Mouse (Mus musculus): ENCODE results near the gene Ank2.
A peak's percentile ranks its signal among the peaks of the same experiment; 100 is the strongest.

Ank2 gene

GRCm38 (mm10) chr3:127282277-127282676 is 216.9 kb downstream of the Ank2 start:
- no peak for DNase-seq

GRCm38 (mm10) chr3:127281390-127281789 is 217.8 kb downstream of the Ank2 start:
- no peak for DNase-seq

- no peak for DNase-seq
Observed at GRCm38 (mm10) chr3:127280376-127280775, 218.8 kb downstream of the Ank2 start.

- DNase-seq, result no peak
Observed at GRCm38 (mm10) chr3:127275953-127276352, 223.2 kb downstream of the Ank2 start.

- no peak for DNase-seq
Observed at GRCm38 (mm10) chr3:127272801-127273200, 226.3 kb downstream of the Ank2 start.

- DNase-seq, result no peak
Observed at GRCm38 (mm10) chr3:127269616-127270015, 229.5 kb downstream of the Ank2 start.

- no peak for DNase-seq
Observed at GRCm38 (mm10) chr3:127267846-127268245, 231.3 kb downstream of the Ank2 start.

- DNase-seq, result no peak
Observed at GRCm38 (mm10) chr3:127265732-127266131, 233.4 kb downstream of the Ank2 start.

- DNase-seq, result no peak
Observed at GRCm38 (mm10) chr3:127265182-127265581, 234.0 kb downstream of the Ank2 start.

- peak in 1 of 2 experiments; percentile 14 for DNase-seq
Observed at GRCm38 (mm10) chr3:127260786-127261166, 238.4 kb downstream of the Ank2 start.

GRCm38 (mm10) chr3:127260007-127260785 is 239.0 kb downstream of the Ank2 start:
- DNase-seq, result no peak

GRCm38 (mm10) chr3:127258466-127259075 is 240.6 kb downstream of the Ank2 start:
- DNase-seq, result peak; percentile 18 to 30

- peak; percentile 71 to 73 for DNase-seq
Observed at GRCm38 (mm10) chr3:127257969-127258368, 241.2 kb downstream of the Ank2 start.

- DNase-seq, result peak; percentile 68 to 70
Observed at GRCm38 (mm10) chr3:127257279-127257925, 241.7 kb downstream of the Ank2 start.

GRCm38 (mm10) chr3:127256681-127257080 is 242.5 kb downstream of the Ank2 start:
- DNase-seq, result no peak

- DNase-seq, result no peak
Observed at GRCm38 (mm10) chr3:127250930-127251329, 248.2 kb downstream of the Ank2 start.

- DNase-seq, result no peak
Observed at GRCm38 (mm10) chr3:127248611-127249010, 250.5 kb downstream of the Ank2 start.

GRCm38 (mm10) chr3:127246989-127247708 is 252.0 kb downstream of the Ank2 start:
- DNase-seq, result no peak

GRCm38 (mm10) chr3:127243928-127244642 is 255.1 kb downstream of the Ank2 start:
- DNase-seq, result no peak

GRCm38 (mm10) chr3:127242234-127242810 is 256.8 kb downstream of the Ank2 start:
- DNase-seq, result no peak

- no peak for DNase-seq
Observed at GRCm38 (mm10) chr3:127235271-127235670, 263.9 kb downstream of the Ank2 start.
